Mouse (Mus musculus) hindbrain, embryonic 12.5 days (tissue): ENCODE data around the gene Fam160a1. TPM values are rescaled to one million over a fixed set of nuclear protein-coding genes. Genes with fewer than 3 reads are reported as not detected.

Experiments
- ATAC-seq: fragments of 200-750 bp; cut with Nextera tagmentation; 2 replicates; pipeline ENCODE4 v1.8.0; 2017; ENCODE audit warnings: moderate TSS enrichment; ENCODE audit not compliant: low FRiP score
- H3K27ac ChIP-seq: fragments of 300-500 bp; sonication (generic); 2 replicates; pipeline ENCODE4 v1.5.1; 2016; ENCODE audit warnings: mild to moderate bottlenecking
- H3K27me3 ChIP-seq: fragments of 300-500 bp; sonication (generic); 2 replicates; pipeline ENCODE4 v1.6.1; 2016; ENCODE audit warnings: mild to moderate bottlenecking
- H3K36me3 ChIP-seq: fragments of 300-500 bp; sonication (generic); 2 replicates; pipeline ENCODE4 v1.6.1; 2016; ENCODE audit warnings: mild to moderate bottlenecking
- H3K4me1 ChIP-seq: fragments of 300-500 bp; sonication (generic); 2 replicates; pipeline ENCODE4 v1.6.1; 2016
- H3K4me2 ChIP-seq: fragments of 300-500 bp; sonication (generic); replicated peaks from 2 replicates; pipeline ENCODE4 v1.6.1; 2016; ENCODE audit warnings: mild to moderate bottlenecking
- H3K4me3 ChIP-seq: fragments of 300-500 bp; sonication (generic); 2 replicates; pipeline ENCODE4 v1.5.1; 2016; ENCODE audit warnings: mild to moderate bottlenecking
- H3K9ac ChIP-seq: fragments of 300-500 bp; sonication (generic); 2 replicates; pipeline ENCODE4 v1.6.1; 2016; ENCODE audit warnings: mild to moderate bottlenecking, moderate library complexity
- H3K9me3 ChIP-seq: fragments of 300-500 bp; sonication (generic); replicated peaks from 2 replicates; pipeline ENCODE4 v1.6.1; 2016; ENCODE audit warnings: mild to moderate bottlenecking
- whole genome bisulfite sequencing: fragments of 180-500 bp; shearing (Covaris S2); methylation state at CpG from one replicate; pipeline ENCODE4 v1.1.7; 2016; 5-methylcytosine and 5-hydroxymethylcytosine counted together
- polyA plus RNA-seq: library from polyadenylated mRNA; unstranded; fragments of >200 nt; fragmentation: Nextera tagmentation; extraction: Ambion mirVana; gene quantifications from 2 replicates; pipeline ENCODE4 v1.2.1, GENCODE M21; 2016

Fam160a1 gene
- polyA plus RNA-seq, 1 experiment from 2014 or later, result 1.6 TPM

GRCm38 (mm10) chr3:85635126-85635419 is 182.0 kb downstream of the Fam160a1 start:
- no peaks in the 10 kb centered on the region; the same call in 1 of the 2 replicates for H3K4me1 ChIP-seq
- 83% methylated on average over 2 of the region's 2 CpGs for WGBS
- no peak for ATAC-seq
- H3K4me2 ChIP-seq, result no peak overlapping the region
- H3K36me3 ChIP-seq, result 0 out of 2 replicates have a peak, but pooled peaks cover 8% of the 10 kb centered on the region
- H3K9ac ChIP-seq, result no peak overlapping the region
- no peak overlapping the region for H3K4me3 ChIP-seq
- no peaks in the 10 kb centered on the region for H3K9me3 ChIP-seq
- H3K27ac ChIP-seq, result no peak overlapping the region
- no peaks in the 10 kb centered on the region for H3K27me3 ChIP-seq

- Histone ChIP-seq H3K4me3 (no peak overlapping the region), H3K36me3 (0 out of 2 replicates have a peak, but pooled peaks cover 8% of the 10 kb centered on the region), H3K4me1 (no peaks in the 10 kb centered on the region; the same call in 1 of the 2 replicates), H3K9me3 (no peaks in the 10 kb centered on the region), H3K4me2 (no peak overlapping the region), H3K27ac (no peak overlapping the region), H3K9ac (no peak overlapping the region), H3K27me3 (no peaks in the 10 kb centered on the region)
- no peak for ATAC-seq
- 86% methylated on average over 8 of the region's 8 CpGs for WGBS
These were observed 182.5 kb downstream of the Fam160a1 start for GRCm38 (mm10) chr3:85634389-85635125.

- Histone ChIP-seq H3K27ac (no peak overlapping the region), H3K4me1 (no peaks in the 10 kb centered on the region; the same call in 1 of the 2 replicates), H3K4me3 (no peak overlapping the region), H3K36me3 (0 out of 2 replicates have a peak, but pooled peaks cover 5% of the 10 kb centered on the region), H3K4me2 (no peak overlapping the region), H3K9me3 (no peaks in the 10 kb centered on the region), H3K27me3 (no peaks in the 10 kb centered on the region), H3K9ac (no peak overlapping the region)
- WGBS, result 91% methylated on average over 2 of the region's 2 CpGs
- ATAC-seq, result no peak
These were observed 183.4 kb downstream of the Fam160a1 start for GRCm38 (mm10) chr3:85633733-85634132.

DNA sequence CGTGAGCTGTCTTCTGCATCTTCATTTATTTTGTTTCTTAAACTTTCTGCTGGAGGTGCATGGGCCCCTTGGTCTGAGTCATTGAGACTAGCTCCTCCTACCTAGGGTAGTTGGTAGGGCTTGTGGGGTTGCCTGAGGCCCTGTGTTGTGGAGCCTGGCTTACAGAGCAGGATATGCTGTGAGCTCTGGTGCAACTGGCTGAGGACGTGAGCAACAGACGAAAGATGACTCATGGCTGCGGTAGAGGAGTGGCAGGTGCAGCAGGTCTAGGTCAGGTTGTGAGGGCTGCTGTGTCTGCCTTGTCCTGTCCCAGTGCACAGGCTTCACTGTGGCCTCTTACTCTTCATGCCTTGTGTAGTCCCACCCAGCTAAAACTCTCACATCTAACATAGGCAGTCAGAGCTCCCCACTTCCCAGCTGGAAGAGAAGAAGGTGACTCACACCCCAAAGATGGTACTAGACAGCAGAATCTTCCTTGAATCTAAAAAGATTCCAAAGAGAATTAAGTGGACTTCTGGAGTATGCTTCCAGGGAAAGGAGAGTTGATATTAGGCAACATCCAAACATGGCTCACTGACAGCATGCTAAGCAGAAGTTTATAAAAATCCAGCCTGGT is 187.1 kb downstream of the Fam160a1 start:
- Histone ChIP-seq H3K9ac (no peak overlapping the region), H3K27me3 (no peaks in the 10 kb centered on the region), H3K4me1 (no peaks in the 10 kb centered on the region; the same call in 1 of the 2 replicates), H3K4me3 (no peak overlapping the region), H3K36me3 (no peaks in the 10 kb centered on the region), H3K9me3 (no peaks in the 10 kb centered on the region), H3K27ac (no peak overlapping the region), H3K4me2 (no peak overlapping the region)
- ATAC-seq, result no peak
- 95% methylated on average over 4 of the region's 4 CpGs for WGBS

- no peak overlapping the region for H3K4me2 ChIP-seq
- H3K4me1 ChIP-seq, result no peaks in the 10 kb centered on the region
- 97% methylated on average over 1 of the region's 1 CpGs for WGBS
- H3K9ac ChIP-seq, result no peak overlapping the region
- no peaks in the 10 kb centered on the region for H3K27me3 ChIP-seq
- peaks cover 18% of the 10 kb centered on the region for H3K36me3 ChIP-seq
- no peak overlapping the region for H3K4me3 ChIP-seq
- no peak overlapping the region for H3K27ac ChIP-seq
- H3K9me3 ChIP-seq, result no peaks in the 10 kb centered on the region
- ATAC-seq, result no peak
These were observed 197.3 kb downstream of the Fam160a1 start for GRCm38 (mm10) chr3:85619751-85620150.

- 86% methylated on average over 5 of the region's 5 CpGs for WGBS
- Histone ChIP-seq H3K4me3 (no peak overlapping the region), H3K36me3 (peaks cover 18% of the 10 kb centered on the region), H3K9ac (no peak overlapping the region), H3K9me3 (no peaks in the 10 kb centered on the region), H3K27ac (no peak overlapping the region), H3K4me1 (no peaks in the 10 kb centered on the region), H3K27me3 (no peaks in the 10 kb centered on the region), H3K4me2 (no peak overlapping the region)
- ATAC-seq, result no peak
These were observed 197.7 kb downstream of the Fam160a1 start for GRCm38 (mm10) chr3:85619345-85619744.

DNA sequence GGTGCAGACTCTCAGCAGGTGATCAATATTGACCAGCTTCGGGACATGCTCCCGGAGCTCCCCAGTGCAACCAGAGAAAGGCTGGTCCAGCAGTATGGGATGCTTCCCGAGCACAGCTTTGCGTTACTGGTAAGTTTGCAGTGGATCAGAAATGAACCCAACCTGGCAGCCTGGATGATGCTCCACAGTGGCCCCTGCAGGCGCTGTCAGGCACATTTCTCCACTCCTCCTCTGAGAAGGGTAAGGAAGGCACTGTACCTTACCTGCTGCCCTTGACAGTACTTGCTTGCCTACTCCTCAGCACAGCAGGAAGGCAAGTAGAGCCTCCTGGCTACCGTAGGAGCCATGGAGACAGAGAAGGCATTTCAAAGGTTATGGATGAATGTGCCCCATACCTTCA is 198.2 kb downstream of the Fam160a1 start:
- peaks cover 18% of the 10 kb centered on the region for H3K36me3 ChIP-seq
- no peak overlapping the region for H3K4me3 ChIP-seq
- 81% methylated on average over 6 of the region's 6 CpGs for WGBS
- no peak overlapping the region for H3K4me2 ChIP-seq
- no peak overlapping the region for H3K9ac ChIP-seq
- ATAC-seq, result no peak
- no peaks in the 10 kb centered on the region for H3K4me1 ChIP-seq
- no peaks in the 10 kb centered on the region for H3K9me3 ChIP-seq
- no peak overlapping the region for H3K27ac ChIP-seq
- no peaks in the 10 kb centered on the region for H3K27me3 ChIP-seq

DNA sequence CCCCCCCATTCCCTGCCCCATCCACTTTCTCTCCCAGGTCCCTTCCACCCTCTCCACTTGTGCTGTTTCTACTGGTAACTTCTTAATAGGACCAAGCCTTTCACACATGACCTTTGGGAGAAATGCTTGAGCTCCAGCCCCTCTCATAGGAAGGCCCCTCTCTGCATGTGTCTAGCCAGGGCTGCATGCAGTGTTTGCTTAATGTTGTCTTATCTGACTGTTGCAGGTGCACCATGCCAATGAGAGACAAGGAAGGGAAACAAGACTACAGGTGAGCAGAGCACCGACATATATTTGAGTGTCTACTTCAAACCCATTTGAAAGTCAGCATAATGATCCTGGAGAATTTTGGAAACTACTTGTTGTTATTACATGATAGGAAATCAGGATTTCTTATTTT is 200.7 kb downstream of the Fam160a1 start:
- ATAC-seq, result no peak
- Histone ChIP-seq H3K27ac (no peak overlapping the region), H3K4me2 (no peak overlapping the region), H3K4me3 (no peak overlapping the region), H3K9me3 (no peaks in the 10 kb centered on the region), H3K4me1 (no peaks in the 10 kb centered on the region), H3K27me3 (no peaks in the 10 kb centered on the region), H3K36me3 (peaks cover 18% of the 10 kb centered on the region), H3K9ac (no peak overlapping the region)
- WGBS, result 94% methylated on average over 1 of the region's 1 CpGs

Other genes starting within 250 kb of the Fam160a1 start
- 20.0 and 24.1 TPM in 2 replicates for gene Gatb, start 243.2 kb downstream of the Fam160a1 start, polyA plus RNA-seq
- gene Glt28d2, start 70.2 kb upstream of the Fam160a1 start, polyA plus RNA-seq, result 0.46 and 0.50 TPM in 2 replicates
- 1.4 and 3.3 TPM in 2 replicates for gene Gm37240, start 70.2 kb upstream of the Fam160a1 start, polyA plus RNA-seq
- gene Sh3d19, start 153.8 kb upstream of the Fam160a1 start, polyA plus RNA-seq, result 13.9 and 15.4 TPM in 2 replicates
- gene Prss48, start 185.2 kb upstream of the Fam160a1 start, polyA plus RNA-seq, result not detected in 2 replicates